Mouse (Mus musculus): Measurements from ENCODE around the gene Gm28043.

GRCm38 (mm10) chr17:29658249-29658648 lies 43.6 kb downstream of the Gm28043 start:
- no peak for TF ChIP-seq CTCF (IDR thresholded peaks at IDR 0.05; ENCODE audit: borderline replicate concordance, insufficient read depth, low read depth, low read length)
- TF ChIP-seq POLR2A (IDR thresholded peaks at IDR 0.05; ENCODE audit: borderline replicate concordance, insufficient read depth, low read length), result no peak
